Mouse (Mus musculus): Measurements from ENCODE around the gene Smu1.

The Smu1 gene

GRCm38 (mm10) chr4:40757157-40757779, 455 bp downstream of the Smu1 start:
- DNase-seq (ENCODE audit: low spot score in 2 of 2), result no peak

GRCm38 (mm10) chr4:40735351-40735750, 22.4 kb downstream of the Smu1 start:
- DNase-seq (ENCODE audit: low spot score in 2 of 2), result no peak

- DNase-seq (ENCODE audit: low spot score in 2 of 2), result no peak
Measured at GRCm38 (mm10) chr4:40731262-40731661, 26.5 kb downstream of the Smu1 start.

GRCm38 (mm10) chr4:40727247-40727646, 30.5 kb downstream of the Smu1 start:
- DNase-seq (ENCODE audit: low spot score in 2 of 2), result no peak

GRCm38 (mm10) chr4:40725554-40725953, 32.2 kb downstream of the Smu1 start:
- no peak for DNase-seq (ENCODE audit: low spot score in 2 of 2)

GRCm38 (mm10) chr4:40725141-40725540, 32.6 kb downstream of the Smu1 start:
- DNase-seq (ENCODE audit: low spot score in 2 of 2), result no peak

- DNase-seq (ENCODE audit: low spot score in 2 of 2), result peak; percentile 72 to 84
Measured at GRCm38 (mm10) chr4:40722687-40723460, 34.8 kb downstream of the Smu1 start.

- DNase-seq (ENCODE audit: low spot score in 2 of 2), result peak; percentile 97 to 99
Measured at GRCm38 (mm10) chr4:40722011-40722666, 35.6 kb downstream of the Smu1 start, which contains the start of gene Dnaja1. TSS of gene Dnaja1 (plus strand) at chr4:40722150.

- DNase-seq (ENCODE audit: low spot score in 2 of 2), result no peak
Measured at GRCm38 (mm10) chr4:40720910-40721309, 36.8 kb downstream of the Smu1 start.

- no peak for DNase-seq (ENCODE audit: low spot score in 2 of 2)
Measured at GRCm38 (mm10) chr4:40717141-40717540, 40.6 kb downstream of the Smu1 start.

GRCm38 (mm10) chr4:40703710-40704275, 53.9 kb downstream of the Smu1 start:
- no peak for DNase-seq (ENCODE audit: low spot score in 2 of 2)

GRCm38 (mm10) chr4:40702797-40703709, 54.7 kb downstream of the Smu1 start, which contains the start of gene Aptx:
TSS of gene Aptx (minus strand) at chr4:40703194.
- peak; percentile 87 to 94 for DNase-seq (ENCODE audit: low spot score in 2 of 2)

- no peak for DNase-seq (ENCODE audit: low spot score in 2 of 2)
Measured at GRCm38 (mm10) chr4:40701796-40702195, 55.9 kb downstream of the Smu1 start.

- DNase-seq (ENCODE audit: low spot score in 2 of 2), result no peak
Measured at GRCm38 (mm10) chr4:40700216-40700615, 57.5 kb downstream of the Smu1 start.

GRCm38 (mm10) chr4:40697059-40697458, 60.7 kb downstream of the Smu1 start:
- DNase-seq (ENCODE audit: low spot score in 2 of 2), result no peak

GRCm38 (mm10) chr4:40691100-40691499, 66.6 kb downstream of the Smu1 start:
- no peak for DNase-seq (ENCODE audit: low spot score in 2 of 2)

Data from cerebellum, postnatal 4 days (tissue).